Mouse (Mus musculus) MEL-GATA-1-ER (cell line): ENCODE measurements at regions not wholly inside any gene's neighbourhood (a gene's known extent, or its start where the extent isn't known, plus 50 kb on each side); places are given as distances from the start of the nearest gene placed in this dataset.

Experiments used
- DNase-seq: peaks from one replicate; pipeline ENCODE4 v3.0.0-alpha.2; 2012; ENCODE audit warnings: low read depth; ENCODE audit errors: extremely low read depth

DNA sequence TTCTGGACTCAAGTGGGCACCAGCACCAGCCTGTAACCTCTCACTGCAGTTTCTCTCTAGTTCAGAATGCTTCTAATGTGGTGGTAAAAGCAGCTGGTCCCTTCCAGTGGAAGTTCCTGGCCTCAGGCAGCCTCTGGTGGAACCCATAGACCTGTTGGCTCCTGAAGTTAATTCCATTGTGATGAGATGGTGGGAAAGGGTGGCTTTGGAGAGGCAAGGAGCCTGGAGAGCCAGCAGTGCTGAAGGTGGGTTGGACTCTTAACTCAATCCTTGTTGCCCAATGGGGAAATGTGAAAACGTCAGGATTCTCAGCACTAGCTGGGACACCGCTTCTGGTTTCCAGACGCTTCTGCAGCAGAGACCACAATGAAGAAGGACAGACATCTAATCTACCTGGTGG lies 210.9 kb downstream of the Opa1 start:
- no peak for DNase-seq

GRCm38 (mm10) chr16:29799250-29799649 lies 220.1 kb downstream of the Opa1 start:
- DNase-seq = no peak

GRCm38 (mm10) chr16:29799893-29800292 lies 220.8 kb downstream of the Opa1 start:
- no peak for DNase-seq

- DNase-seq = no peak
These were observed 221.3 kb downstream of the Opa1 start for GRCm38 (mm10) chr16:29800457-29800856.

DNA sequence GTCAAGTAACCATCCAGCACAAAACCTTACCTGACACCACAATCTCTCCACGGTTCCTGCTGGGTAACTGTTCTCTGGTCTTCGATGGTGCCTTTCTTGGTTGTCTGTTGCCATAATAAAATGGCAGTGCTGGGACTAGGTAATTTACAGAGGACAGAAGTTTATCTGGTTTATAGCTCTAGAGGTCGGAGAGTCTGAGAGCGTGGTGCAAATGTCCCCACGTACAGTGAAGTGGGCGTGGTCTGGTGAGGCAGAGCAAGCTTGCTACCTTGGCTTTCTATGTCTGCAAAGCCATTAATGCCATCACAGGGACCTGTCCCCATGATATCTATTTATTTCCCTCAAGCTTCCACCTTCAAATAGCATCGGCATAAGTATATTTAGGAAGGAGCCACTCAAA lies 223.0 kb downstream of the Opa1 start:
- no peak for DNase-seq

GRCm38 (mm10) chr16:29802603-29803002 lies 223.5 kb downstream of the Opa1 start:
- no peak for DNase-seq

GRCm38 (mm10) chr16:29807859-29808258 lies 228.7 kb downstream of the Opa1 start:
- no peak for DNase-seq

DNA sequence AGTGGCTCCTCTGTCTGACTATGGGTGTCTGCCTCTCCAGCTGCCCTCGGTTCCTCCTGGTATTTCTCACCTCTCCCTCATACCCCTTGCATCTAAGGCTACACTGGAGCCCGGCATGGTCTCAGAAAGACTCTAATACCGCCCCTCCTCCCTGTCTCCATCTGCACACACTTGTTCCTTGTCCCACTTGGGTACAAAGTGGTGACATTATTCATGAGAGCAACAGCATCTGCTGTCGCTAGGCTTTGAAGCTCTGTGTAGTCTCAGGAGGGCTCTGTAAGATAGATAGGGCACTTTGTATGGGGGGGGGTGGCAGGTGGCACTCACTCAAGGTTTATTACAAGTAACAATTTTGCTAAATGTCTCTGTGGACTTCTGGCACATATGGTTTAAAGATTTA lies 229.7 kb downstream of the Opa1 start:
- no peak for DNase-seq

- no peak for DNase-seq
These were observed 234.4 kb downstream of the Opa1 start for GRCm38 (mm10) chr16:29813411-29814038.

DNA sequence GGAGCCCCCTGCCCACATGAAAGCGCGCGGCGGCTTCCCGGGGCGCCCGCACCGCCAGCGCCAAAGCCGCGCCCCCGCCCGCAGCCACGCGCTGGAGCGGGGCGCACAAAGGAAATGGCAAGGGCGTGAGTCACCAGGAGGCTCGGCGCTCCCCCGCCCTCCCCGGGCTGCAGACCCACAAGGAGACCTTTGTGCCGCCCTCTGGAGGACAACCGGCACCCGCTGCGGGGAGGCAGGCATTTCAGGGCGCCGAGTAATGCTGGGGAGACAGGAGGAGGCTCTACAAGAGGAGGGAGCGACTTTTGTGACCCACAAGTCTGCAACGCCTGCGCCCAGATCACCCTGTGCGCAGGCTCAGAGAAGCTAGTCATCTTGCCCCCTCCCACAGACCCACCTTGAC lies 234.9 kb downstream of the Opa1 start:
- no peak for DNase-seq

- no peak for DNase-seq
These were observed 235.5 kb downstream of the Opa1 start for GRCm38 (mm10) chr16:29814655-29815054.

DNA sequence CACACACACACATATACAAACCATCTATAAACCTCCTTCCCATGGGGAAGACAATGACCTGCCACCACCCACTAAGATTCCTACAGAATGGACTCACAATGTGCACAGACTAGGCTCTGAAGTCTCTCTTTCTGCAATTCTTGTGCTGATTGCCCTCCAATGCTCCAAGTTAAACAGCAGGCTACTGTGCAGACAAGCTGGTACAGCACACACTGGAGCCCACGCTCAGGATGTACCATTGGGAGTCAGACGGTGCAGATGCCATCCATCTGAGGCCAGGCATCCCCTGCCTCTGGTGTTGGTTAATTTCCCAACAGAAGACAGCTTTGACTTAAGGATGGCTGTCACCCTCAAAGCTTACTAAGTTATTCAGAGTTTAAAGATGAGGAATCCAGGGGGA lies 236.1 kb downstream of the Opa1 start:
- DNase-seq = no peak

DNA sequence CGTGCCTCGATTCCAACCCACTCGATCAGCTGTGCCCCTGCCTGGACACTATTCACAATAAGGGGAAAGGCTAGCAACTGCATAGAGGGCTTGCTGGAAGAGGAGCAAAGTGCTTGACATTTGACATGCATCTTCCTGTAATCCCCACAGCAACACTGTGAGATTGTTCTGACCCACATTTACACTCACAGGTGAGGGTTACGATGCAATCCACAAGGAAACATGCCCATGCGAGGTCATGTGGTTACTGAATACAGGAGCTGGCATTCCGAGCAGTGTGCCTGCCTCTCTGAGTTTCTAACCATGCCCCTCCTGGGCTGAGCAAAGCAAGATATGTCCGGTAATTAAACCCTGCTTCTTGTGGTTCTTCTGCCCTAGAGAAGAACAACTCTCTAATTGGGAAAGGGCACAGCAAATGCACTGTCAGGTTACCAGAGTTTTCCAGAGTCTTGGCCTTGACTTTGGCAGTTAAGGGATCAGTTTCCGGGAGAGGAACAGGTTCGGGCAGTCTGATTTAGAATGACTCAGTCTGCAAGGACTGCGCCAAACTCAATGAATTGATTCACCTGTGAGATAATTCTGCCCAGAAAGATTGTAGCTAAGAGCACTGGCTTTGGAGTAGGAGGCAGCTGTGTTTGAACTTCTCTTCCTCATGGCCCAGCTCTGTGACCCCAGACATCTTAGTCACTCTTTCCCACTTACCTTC lies 236.7 kb downstream of the Opa1 start:
- no peak for DNase-seq

DNA sequence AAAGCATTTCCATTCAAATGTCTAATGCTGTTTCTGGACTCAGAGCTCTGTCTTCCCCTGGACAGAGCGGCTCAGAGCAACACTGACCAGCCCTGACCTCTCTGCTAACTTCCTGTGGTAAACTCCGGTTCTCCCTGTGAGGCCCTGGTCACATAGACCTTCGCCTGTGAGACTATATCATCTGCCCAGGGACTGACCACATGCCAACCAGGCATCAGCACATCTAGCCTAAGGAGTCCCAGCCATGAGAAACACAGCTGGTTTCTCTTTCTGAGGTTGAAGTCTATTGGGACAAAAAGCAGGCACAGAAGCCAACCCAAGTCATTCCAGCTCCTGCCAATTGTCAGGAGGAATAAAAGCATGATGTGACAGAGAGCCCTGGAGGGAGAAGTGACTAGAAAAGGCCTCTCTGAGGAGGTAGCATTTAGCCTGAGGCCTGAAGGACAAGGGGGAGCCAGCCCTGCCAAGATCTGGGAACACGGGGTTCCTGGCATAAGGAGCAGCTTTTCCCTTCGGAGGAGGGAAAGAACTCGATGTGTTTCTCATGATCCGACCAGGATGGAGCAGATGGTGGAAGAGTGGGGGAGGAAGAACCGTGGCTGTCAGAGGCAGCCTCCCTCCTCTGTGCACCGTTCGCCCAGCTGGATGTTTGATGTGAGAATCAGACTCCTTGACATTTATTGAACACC lies 237.7 kb downstream of the Opa1 start:
- no peak for DNase-seq

DNA sequence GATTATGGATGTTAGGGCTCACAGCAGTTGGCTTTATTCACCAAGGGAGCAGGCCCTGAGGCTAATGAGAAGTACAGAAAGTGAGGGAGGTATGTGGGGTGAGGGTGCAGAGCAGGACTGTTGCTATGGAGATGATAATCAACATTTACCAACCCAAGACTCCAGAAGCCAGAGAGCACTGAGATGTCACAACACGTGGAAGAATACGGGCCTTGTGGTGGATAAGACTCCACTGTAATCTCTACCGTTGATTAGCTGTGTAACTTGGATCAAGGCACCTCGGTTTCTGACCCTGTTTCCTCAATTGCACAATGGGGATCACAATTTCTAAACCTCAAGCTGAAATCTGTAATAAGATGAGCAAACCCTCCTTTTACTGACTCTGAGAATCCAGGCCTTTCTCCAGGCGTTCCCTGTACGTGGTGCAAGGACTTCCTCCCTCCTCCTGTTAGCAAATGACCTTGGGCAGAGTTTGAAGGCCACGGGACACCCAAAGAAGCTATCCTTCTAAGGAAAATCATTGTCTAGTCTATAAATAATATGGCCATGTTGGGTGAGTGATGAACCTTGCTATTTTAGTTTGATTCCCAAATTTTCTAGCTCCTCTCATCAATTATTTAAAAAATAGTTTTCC lies 239.8 kb downstream of the Opa1 start:
- DNase-seq = no peak

GRCm38 (mm10) chr16:29820704-29821103 lies 241.6 kb downstream of the Opa1 start:
- DNase-seq = no peak

GRCm38 (mm10) chr16:29822110-29822509 lies 242.1 kb upstream of the Hes1 start:
- no peak for DNase-seq

- DNase-seq = no peak
These were observed 241.3 kb upstream of the Hes1 start for GRCm38 (mm10) chr16:29822843-29823401.

DNA sequence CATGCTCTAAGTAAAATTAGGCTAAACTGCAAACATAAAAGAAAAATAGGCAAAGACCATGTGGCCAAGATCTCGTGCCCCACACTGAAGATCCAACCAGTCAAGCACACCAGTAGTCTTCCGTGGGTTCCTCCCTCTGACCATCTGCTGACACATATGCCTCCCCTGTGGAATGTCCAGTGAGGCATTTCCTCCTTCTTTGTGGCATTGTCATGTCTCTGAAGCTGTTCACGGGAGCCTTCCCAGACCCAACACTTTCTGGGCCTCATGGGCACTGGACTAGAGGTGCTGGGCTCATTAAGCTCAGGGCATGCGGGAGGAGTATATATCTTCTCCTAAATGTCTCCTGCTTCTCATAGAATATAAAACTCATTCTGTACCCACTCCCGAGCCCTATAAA lies 237.3 kb upstream of the Hes1 start:
- no peak for DNase-seq

DNA sequence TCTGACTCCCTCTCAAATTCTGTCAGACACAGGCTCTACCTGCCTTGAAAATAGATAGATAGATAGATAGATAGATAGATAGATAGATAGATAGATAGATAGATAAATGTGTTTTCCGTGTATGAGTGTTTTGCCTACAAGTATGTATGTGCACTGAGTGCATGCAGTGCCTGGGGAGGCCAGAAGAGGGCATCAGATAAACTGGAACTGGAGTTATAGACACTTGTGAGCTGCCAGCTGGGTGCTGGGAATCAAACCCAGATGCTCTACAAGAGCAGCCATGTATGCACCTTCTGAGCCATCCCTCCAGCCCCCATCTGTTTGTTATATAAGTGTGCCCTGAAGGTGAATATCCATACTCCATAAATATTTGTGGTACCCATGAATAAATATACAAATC lies 236.4 kb upstream of the Hes1 start:
- DNase-seq = no peak

DNA sequence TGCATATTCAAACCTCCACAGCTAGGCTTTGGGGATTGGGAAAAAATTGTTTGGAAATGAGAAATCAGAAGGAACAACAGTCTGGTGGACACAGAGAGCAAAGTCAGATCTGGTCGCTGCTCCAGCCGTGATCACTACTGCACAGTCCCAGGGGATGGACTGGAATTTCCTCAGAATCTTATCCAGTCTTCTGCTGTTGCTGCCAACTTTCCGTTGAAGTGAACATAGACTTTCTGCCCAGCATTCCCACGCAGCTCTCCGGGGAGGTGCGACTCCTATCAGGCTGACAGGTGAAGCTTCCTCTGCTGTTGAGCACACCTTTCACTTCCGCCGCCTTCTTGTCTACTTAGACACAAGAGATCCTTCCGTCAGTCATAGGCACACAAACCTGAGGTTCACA lies 234.7 kb upstream of the Hes1 start:
- no peak for DNase-seq

- no peak for DNase-seq
These were observed 234.1 kb upstream of the Hes1 start for GRCm38 (mm10) chr16:29830101-29830500.
